Mouse (Mus musculus) CD4-positive naive resting alpha-beta T cell, adult 57 days (primary cell): Measurements from ENCODE around the gene Rb1. TPM values are rescaled to one million over a fixed set of nuclear protein-coding genes. Genes with fewer than 3 reads are reported as not detected.

ENCODE experiments used
- total RNA-seq: library from RNA; stranded (reverse); gene quantifications from one replicate; pipeline ENCODE4 v1.2.4, GENCODE M21; 2023

The Rb1 gene
- 61.5 TPM for total RNA-seq

DNA sequence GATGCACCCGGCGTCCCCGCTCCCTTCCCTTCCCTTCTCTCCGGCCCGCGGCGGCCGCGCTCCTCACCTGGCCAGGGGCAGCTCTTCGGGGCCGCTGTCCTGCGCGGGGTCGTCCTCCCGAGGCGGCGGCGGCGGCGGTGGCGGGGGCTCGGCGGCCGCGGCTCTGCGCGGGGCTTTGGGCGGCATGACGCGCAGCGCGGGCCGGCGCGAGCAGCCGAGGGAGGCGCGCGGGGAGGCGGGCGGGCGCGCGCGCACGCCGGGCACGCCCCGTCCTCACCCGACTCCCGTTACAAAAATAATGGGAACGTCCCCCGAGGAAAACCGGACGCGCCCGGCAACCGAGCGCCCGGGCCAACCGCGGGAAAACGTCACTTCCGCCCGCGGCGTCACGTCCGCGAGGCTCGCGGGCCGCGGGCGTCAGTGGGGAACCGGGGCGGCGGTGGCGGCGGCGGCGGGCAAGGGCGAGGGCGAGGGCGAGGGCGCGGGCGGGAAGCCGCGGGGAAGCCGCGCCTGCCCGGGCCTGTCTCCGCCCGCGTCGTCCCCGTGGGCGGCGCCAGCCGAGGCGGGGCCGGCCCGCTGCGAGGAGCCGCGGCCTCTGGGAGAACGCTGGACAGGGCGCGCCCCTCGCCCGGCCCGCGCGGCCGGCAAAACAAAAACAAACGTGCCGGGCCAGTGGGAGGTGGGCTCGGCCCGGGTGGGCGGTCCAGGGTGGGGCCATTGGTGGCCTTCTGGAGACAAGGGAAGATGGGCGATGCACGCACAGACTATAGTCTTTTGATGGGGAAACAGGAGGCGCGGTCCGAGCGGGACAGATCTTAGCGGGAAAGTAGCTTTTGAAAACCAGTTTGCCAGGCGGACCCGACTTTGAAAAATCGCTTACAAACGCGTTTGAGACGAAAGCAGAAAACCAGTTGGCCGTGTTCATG, at the start of gene Rb1:
TSS of gene Rb1 (minus strand) at position 367 of the 926 bp plus-strand sequence.

DNA sequence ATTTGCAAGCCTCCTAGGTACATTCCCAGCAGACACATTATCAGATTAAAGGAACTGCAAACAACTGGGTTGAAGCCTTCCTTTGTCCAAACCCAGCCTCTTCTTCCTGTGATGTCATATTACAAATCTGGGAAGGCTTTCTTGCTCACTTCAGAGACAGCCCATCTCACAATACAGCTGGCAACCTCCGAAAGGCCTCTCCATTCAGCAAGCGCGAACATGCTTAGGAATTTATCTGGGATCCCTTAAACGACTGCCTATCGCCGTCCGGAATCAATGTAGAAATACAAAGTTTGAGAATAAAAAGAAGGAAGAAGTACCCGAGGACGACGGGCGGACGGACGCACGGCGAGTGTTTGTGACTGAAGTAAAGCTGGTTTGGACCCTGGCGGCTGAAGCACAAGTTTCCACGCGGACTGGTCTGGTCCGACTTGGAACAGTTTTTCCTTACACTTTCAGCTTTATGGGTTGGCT, 87.7 kb downstream of the Rb1 start, which contains the start of gene Lpar6:
TSS of gene Lpar6 (plus strand) at position 48 of the 474 bp plus-strand sequence.

Other genes with a start within 250 kb of the Rb1 start
- gene Rcbtb2, start 202.8 kb downstream of the Rb1 start, total RNA-seq: 54.0 TPM
- 15.5 TPM for gene Lpar6, start 87.9 kb downstream of the Rb1 start, total RNA-seq
- 502 TPM for gene Itm2b, start 59.5 kb upstream of the Rb1 start, total RNA-seq
- 58.7 TPM for gene Med4, start 184.2 kb upstream of the Rb1 start, total RNA-seq
- gene Sucla2, start 199.5 kb upstream of the Rb1 start, total RNA-seq: 37.9 TPM
- 10.6 TPM for gene Nudt15, start 222.4 kb upstream of the Rb1 start, total RNA-seq